Mouse (Mus musculus): ENCODE data around the gene Slc18a3.

GRCm38 (mm10) chr14:32476559-32476958 lies 11.9 kb upstream of the Slc18a3 start:
- no peak for TF ChIP-seq CTCF (IDR thresholded peaks at IDR 0.05; ENCODE audit: control insufficient read depth, insufficient read depth, insufficient replicate concordance, low read depth, low read length)
- TF ChIP-seq POLR2A (IDR thresholded peaks at IDR 0.05; ENCODE audit: control insufficient read depth, low read depth, low read length) = no peak
